Mouse (Mus musculus): ENCODE data around the gene Dolpp1. TPM values are rescaled to one million over a fixed set of nuclear protein-coding genes. Genes with fewer than 3 reads are reported as not detected.

Dolpp1 gene
- polyA plus RNA-seq, 1 experiment from 2014 or later, result 34.8 TPM

GRCm38 (mm10) chr2:30380564-30381376, 11.3 kb upstream of the Dolpp1 start:
- H3K9me3 ChIP-seq, result no peaks in the 10 kb centered on the region
- no peak for ATAC-seq (ENCODE audit: insufficient number of reproducible peaks, insufficient read depth, low FRiP score, low TSS enrichment)
- H3K4me3 ChIP-seq, result no peak overlapping the region
- peaks cover 89% of the 10 kb centered on the region for H3K36me3 ChIP-seq
- H3K27ac ChIP-seq, result no peak overlapping the region
- H3K27me3 ChIP-seq, result no peaks in the 10 kb centered on the region
- no peaks in the 10 kb centered on the region for H3K4me1 ChIP-seq
- H3K9ac ChIP-seq, result no peak overlapping the region
- 88% methylated on average over 10 of the region's 10 CpGs for WGBS
- H3K4me2 ChIP-seq (replicated peaks), result no peak overlapping the region

- Histone ChIP-seq H3K36me3 (peaks cover 83% of the 10 kb centered on the region), H3K4me3 (no peak overlapping the region), H3K27ac (no peak overlapping the region), H3K9ac (no peak overlapping the region), H3K27me3 (no peaks in the 10 kb centered on the region), H3K4me1 (no peaks in the 10 kb centered on the region), H3K9me3 (no peaks in the 10 kb centered on the region), H3K4me2 (replicated peaks) (no peak overlapping the region)
- no peak for ATAC-seq (ENCODE audit: insufficient number of reproducible peaks, insufficient read depth, low FRiP score, low TSS enrichment)
- 91% methylated on average over 4 of the region's 4 CpGs for WGBS
Observed at GRCm38 (mm10) chr2:30381377-30381725, 10.7 kb upstream of the Dolpp1 start.

- H3K36me3 ChIP-seq, result peaks cover 49% of the 10 kb centered on the region
- H3K9me3 ChIP-seq, result no peaks in the 10 kb centered on the region
- 83% methylated on average over 5 of the region's 5 CpGs for WGBS
- H3K27ac ChIP-seq, result no peak overlapping the region
- no peaks in the 10 kb centered on the region for H3K27me3 ChIP-seq
- no peak for ATAC-seq (ENCODE audit: insufficient number of reproducible peaks, insufficient read depth, low FRiP score, low TSS enrichment)
- H3K4me3 ChIP-seq, result no peak overlapping the region
- no peaks in the 10 kb centered on the region for H3K4me1 ChIP-seq
- H3K9ac ChIP-seq, result no peak overlapping the region
- H3K4me2 ChIP-seq (replicated peaks), result no peak overlapping the region
Observed at GRCm38 (mm10) chr2:30384814-30385213, 7.2 kb upstream of the Dolpp1 start.

GRCm38 (mm10) chr2:30385591-30385990, 6.5 kb upstream of the Dolpp1 start:
- Histone ChIP-seq H3K9ac (no peak overlapping the region), H3K36me3 (peaks cover 43% of the 10 kb centered on the region), H3K4me3 (no peak overlapping the region), H3K27ac (no peak overlapping the region), H3K27me3 (no peaks in the 10 kb centered on the region), H3K9me3 (no peaks in the 10 kb centered on the region), H3K4me2 (replicated peaks) (no peak overlapping the region), H3K4me1 (peaks cover 2% of the 10 kb centered on the region; the same call in 1 of the 2 replicates)
- 87% methylated on average over 4 of the region's 4 CpGs for WGBS
- no peak for ATAC-seq (ENCODE audit: insufficient number of reproducible peaks, insufficient read depth, low FRiP score, low TSS enrichment)

- peaks cover 30% of the 10 kb centered on the region for H3K36me3 ChIP-seq
- no peaks in the 10 kb centered on the region for H3K9me3 ChIP-seq
- H3K4me2 ChIP-seq (replicated peaks), result no peak overlapping the region
- no peaks in the 10 kb centered on the region for H3K27me3 ChIP-seq
- peaks cover 5% of the 10 kb centered on the region; the same call in 1 of the 2 replicates for H3K4me1 ChIP-seq
- H3K27ac ChIP-seq, result no peak overlapping the region
- H3K9ac ChIP-seq, result no peak overlapping the region
- H3K4me3 ChIP-seq, result no peak overlapping the region
- WGBS, result 81% methylated on average over 9 of the region's 9 CpGs
- no peak for ATAC-seq (ENCODE audit: insufficient number of reproducible peaks, insufficient read depth, low FRiP score, low TSS enrichment)
Observed at GRCm38 (mm10) chr2:30386913-30387312, 5.1 kb upstream of the Dolpp1 start.

- WGBS, result 90% methylated on average over 2 of the region's 2 CpGs
- Histone ChIP-seq H3K4me1 (peaks cover 14% of the 10 kb centered on the region), H3K4me2 (replicated peaks) (no peak overlapping the region), H3K9ac (no peak overlapping the region), H3K27me3 (no peaks in the 10 kb centered on the region), H3K4me3 (no peak overlapping the region), H3K27ac (no peak overlapping the region), H3K9me3 (no peaks in the 10 kb centered on the region), H3K36me3 (peaks cover 9% of the 10 kb centered on the region)
- no peak for ATAC-seq (ENCODE audit: insufficient number of reproducible peaks, insufficient read depth, low FRiP score, low TSS enrichment)
Observed at GRCm38 (mm10) chr2:30389000-30389399, 3.1 kb upstream of the Dolpp1 start.

- Histone ChIP-seq H3K4me2 (replicated peaks) (peak overlapping the region; percentile 95), H3K36me3 (peaks cover 18% of the 10 kb centered on the region), H3K4me1 (peaks cover 14% of the 10 kb centered on the region), H3K9me3 (no peaks in the 10 kb centered on the region), H3K27me3 (no peaks in the 10 kb centered on the region), H3K4me3 (peak overlapping the region; percentile 81), H3K27ac (peak overlapping the region; percentile 85), H3K9ac (peak overlapping the region; percentile 83)
- ATAC-seq (ENCODE audit: insufficient number of reproducible peaks, insufficient read depth, low FRiP score, low TSS enrichment), result peak; percentile 65
- 2% methylated on average over 48 of the region's 54 CpGs for WGBS
Observed at GRCm38 (mm10) chr2:30392577-30393369, 719 bp downstream of the Dolpp1 start.

GRCm38 (mm10) chr2:30393370-30393656, 1.3 kb downstream of the Dolpp1 start:
- no peaks in the 10 kb centered on the region for H3K27me3 ChIP-seq
- peak overlapping the region; percentile 95 for H3K4me2 ChIP-seq (replicated peaks)
- no peak for ATAC-seq (ENCODE audit: insufficient number of reproducible peaks, insufficient read depth, low FRiP score, low TSS enrichment)
- peak overlapping the region; percentile 83 for H3K9ac ChIP-seq
- peaks cover 24% of the 10 kb centered on the region for H3K36me3 ChIP-seq
- 64% methylated on average over 1 of the region's 1 CpGs for WGBS
- peak overlapping the region; percentile 81 for H3K4me3 ChIP-seq
- peaks cover 14% of the 10 kb centered on the region for H3K4me1 ChIP-seq
- peak overlapping the region; percentile 85 for H3K27ac ChIP-seq
- no peaks in the 10 kb centered on the region for H3K9me3 ChIP-seq

GRCm38 (mm10) chr2:30395757-30396156, 3.7 kb downstream of the Dolpp1 start:
- Histone ChIP-seq H3K9me3 (no peaks in the 10 kb centered on the region), H3K36me3 (peaks cover 43% of the 10 kb centered on the region), H3K4me3 (no peak overlapping the region), H3K27ac (no peak overlapping the region), H3K9ac (no peak overlapping the region), H3K27me3 (no peaks in the 10 kb centered on the region), H3K4me2 (replicated peaks) (no peak overlapping the region), H3K4me1 (peaks cover 11% of the 10 kb centered on the region)
- WGBS, result 92% methylated on average over 7 of the region's 7 CpGs
- no peak for ATAC-seq (ENCODE audit: insufficient number of reproducible peaks, insufficient read depth, low FRiP score, low TSS enrichment)

- no peak overlapping the region for H3K4me3 ChIP-seq
- no peak for ATAC-seq (ENCODE audit: insufficient number of reproducible peaks, insufficient read depth, low FRiP score, low TSS enrichment)
- H3K4me1 ChIP-seq, result peaks cover 9% of the 10 kb centered on the region
- no peak overlapping the region for H3K9ac ChIP-seq
- 86% methylated on average over 7 of the region's 7 CpGs for WGBS
- no peak overlapping the region for H3K4me2 ChIP-seq (replicated peaks)
- H3K27ac ChIP-seq, result no peak overlapping the region
- no peaks in the 10 kb centered on the region for H3K9me3 ChIP-seq
- H3K27me3 ChIP-seq, result no peaks in the 10 kb centered on the region
- peaks cover 45% of the 10 kb centered on the region for H3K36me3 ChIP-seq
Observed at GRCm38 (mm10) chr2:30396246-30396645, 4.2 kb downstream of the Dolpp1 start.

GRCm38 (mm10) chr2:30397986-30398512, 6.0 kb downstream of the Dolpp1 start:
- Histone ChIP-seq H3K27ac (no peak overlapping the region), H3K36me3 (peaks cover 63% of the 10 kb centered on the region), H3K4me2 (replicated peaks) (no peak overlapping the region), H3K9ac (no peak overlapping the region), H3K27me3 (no peaks in the 10 kb centered on the region), H3K9me3 (no peaks in the 10 kb centered on the region), H3K4me3 (no peak overlapping the region), H3K4me1 (peaks cover 8% of the 10 kb centered on the region)
- ATAC-seq (ENCODE audit: insufficient number of reproducible peaks, insufficient read depth, low FRiP score, low TSS enrichment), result no peak
- 76% methylated on average over 10 of the region's 10 CpGs for WGBS

Data from embryonic facial prominence, embryonic 12.5 days (tissue).